Mouse (Mus musculus) G1E (cell line): ENCODE measurements around the gene Spint2. TPM values are rescaled to one million over a fixed set of nuclear protein-coding genes. Genes with fewer than 3 reads are reported as not detected.

Experiments
- ATAC-seq: 2 replicates; pipeline ENCODE4 v1.8.0; 2016; ENCODE audit warnings: mild to moderate bottlenecking; ENCODE audit not compliant: insufficient number of reproducible peaks, poor library complexity, low FRiP score, severe bottlenecking; ENCODE audit errors: extremely low read depth
- DNase-seq: peaks from one replicate; pipeline ENCODE4 v3.0.0; 2012; ENCODE audit warnings: low spot score
- H3K27me3 ChIP-seq: 2 replicates; pipeline ENCODE4 v1.6.1; 2012; ENCODE audit warnings: mild to moderate bottlenecking, low read length, inconsistent platforms; ENCODE audit not compliant: insufficient read depth
- H3K36me3 ChIP-seq: replicated peaks from 2 replicates; pipeline ENCODE3; 2012; ENCODE audit warnings: mild to moderate bottlenecking, inconsistent platforms
- H3K4me1 ChIP-seq: 2 replicates; pipeline ENCODE4 v1.6.1; 2012; ENCODE audit warnings: low read depth, low read length, inconsistent platforms, mixed read lengths; ENCODE audit not compliant: insufficient read depth
- H3K4me3 ChIP-seq: 2 replicates; pipeline ENCODE4 v1.5.1; 2012; ENCODE audit warnings: low read depth, mild to moderate bottlenecking, inconsistent platforms, low read length, moderate library complexity, mixed read lengths
- H3K9me3 ChIP-seq: replicated peaks from 2 replicates; pipeline ENCODE4 v1.6.1; 2012; ENCODE audit warnings: inconsistent platforms
- CTCF ChIP-seq: IDR thresholded peaks from 2 replicates; pipeline ENCODE4 v1.5.1; 2012; ENCODE audit warnings: low read depth, low read length, inconsistent platforms, mixed read lengths
- GATA1 ChIP-seq: IDR thresholded peaks from 2 replicates; pipeline ENCODE4 v1.6.1; 2012; ENCODE audit warnings: borderline replicate concordance, low read length, inconsistent platforms, mixed read lengths
- GATA2 ChIP-seq: IDR thresholded peaks from 2 replicates; pipeline ENCODE4 v1.6.1; 2012; ENCODE audit warnings: low read depth, low read length, inconsistent platforms, borderline replicate concordance
- POLR2AphosphoS5 ChIP-seq: IDR thresholded peaks from 2 replicates; pipeline ENCODE4 v1.6.1; 2012; ENCODE audit warnings: low read depth, low read length, inconsistent platforms; ENCODE audit not compliant: insufficient replicate concordance
- TAL1 ChIP-seq: conservative IDR thresholded peaks from 2 replicates; pipeline ENCODE4 v1.6.1; 2012; ENCODE audit warnings: low read depth, low read length, inconsistent platforms, mixed read lengths
- polyA plus RNA-seq: library from polyadenylated mRNA; stranded (reverse); fragments of >175 nt; gene quantifications from 2 replicates; pipeline ENCODE4 v1.2.3, GENCODE M21; 2012
- total RNA-seq, 2 experiments: library from RNA; stranded (forward) in 1 of 2; stranded (reverse) in 1 of 2; fragments of 200-1000 nt in 1 of 2; fragments of >200 nt in 1 of 2; fragmentation: Nextera tagmentation in 1 of 2; gene quantifications; 2 replicates each; pipeline ENCODE4 v1.2.3; 2014 to 2017

The Spint2 gene
- total and polyA plus RNA-seq, 3 experiments = 21.4 to 102 (median 24.4) TPM

DNA sequence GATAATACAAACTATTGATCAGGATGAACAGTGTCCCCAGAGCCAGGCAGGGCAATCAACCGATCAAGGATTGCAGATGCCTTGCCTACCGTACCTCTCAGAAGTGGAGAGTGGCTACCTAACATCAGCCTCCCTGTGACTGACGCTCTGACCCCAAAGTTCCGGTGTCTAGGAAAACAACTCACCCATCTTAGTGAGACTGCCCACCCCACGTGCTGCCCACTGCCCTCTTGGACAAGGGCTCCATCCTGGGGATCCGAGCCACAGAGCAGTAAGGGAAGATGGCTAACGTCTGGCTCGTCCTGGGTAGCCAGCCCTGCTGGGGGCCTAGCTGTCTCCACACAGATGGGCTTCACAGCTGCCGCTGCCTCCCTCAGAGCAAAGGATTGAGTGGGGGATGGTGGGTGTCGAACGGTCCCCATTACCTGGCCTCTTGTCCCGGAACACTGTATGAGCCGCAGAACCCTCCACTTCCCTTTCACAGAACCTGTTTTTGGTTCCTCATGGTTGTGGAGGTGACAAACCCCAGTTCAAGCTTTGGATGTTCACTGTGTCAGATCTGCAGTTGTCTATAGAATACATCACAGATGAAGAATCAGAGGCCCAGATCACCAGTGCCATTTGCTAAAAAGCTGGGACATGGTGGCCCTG is 12.5 kb upstream of the Spint2 start:
- no peaks in the 10 kb centered on the region for H3K36me3 ChIP-seq
- ATAC-seq = no peak
- DNase-seq = no peak
- TF ChIP-seq GATA1 (no peak), CTCF (no peak), TAL1 (no peak), POLR2AphosphoS5 (no peak), GATA2 (no peak)
- H3K4me3 ChIP-seq = no peak overlapping the region
- H3K9me3 ChIP-seq = no peaks in the 10 kb centered on the region
- H3K27me3 ChIP-seq = peaks cover 42% of the 10 kb centered on the region
- peaks cover 30% of the 10 kb centered on the region for H3K4me1 ChIP-seq

DNA sequence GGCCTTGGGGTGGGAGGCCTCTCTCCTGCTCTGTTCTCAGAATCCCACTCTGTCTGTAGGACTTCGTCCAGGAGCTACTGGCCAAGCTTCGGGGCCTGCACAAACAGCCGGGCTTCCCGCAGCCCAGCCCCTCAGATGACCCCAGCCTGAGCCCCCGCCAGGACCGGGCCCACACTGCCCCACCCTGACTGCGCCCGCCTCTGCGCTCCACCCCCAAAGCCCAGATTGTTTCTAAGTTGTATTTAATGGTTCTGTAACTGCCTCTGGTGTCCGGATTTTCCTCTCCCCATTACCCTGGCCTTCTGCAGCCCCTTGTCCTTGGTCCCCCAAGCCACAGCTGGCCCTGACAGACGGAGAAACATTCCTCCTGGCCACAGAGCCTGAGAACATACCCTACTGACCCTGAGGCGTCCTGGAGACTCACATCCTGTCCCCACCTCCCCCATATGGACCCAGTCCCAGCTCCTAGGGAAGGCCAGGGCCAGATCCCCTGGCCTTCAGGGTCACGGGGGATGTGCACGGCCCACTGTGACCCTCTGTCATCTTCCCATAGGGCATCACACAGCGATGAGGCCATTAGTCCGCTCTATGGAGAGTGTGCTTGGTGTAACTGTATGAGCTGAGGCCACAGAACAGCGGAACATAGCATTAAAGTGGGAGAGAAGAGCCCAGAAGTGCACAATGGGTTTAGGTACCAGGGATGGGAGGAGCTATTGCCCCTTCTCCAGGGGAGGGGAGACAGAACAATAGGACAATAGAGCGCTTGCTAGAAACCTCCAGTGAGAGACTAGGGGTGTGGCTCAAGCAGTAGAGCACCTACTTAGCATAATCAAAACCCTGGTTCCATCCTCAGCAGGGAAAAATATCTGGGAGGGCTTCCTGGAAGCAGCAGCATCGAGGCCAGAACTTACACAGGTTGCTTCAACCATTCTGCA is 11.7 kb upstream of the Spint2 start:
- TF ChIP-seq GATA1 (no peak), CTCF (no peak), TAL1 (no peak), GATA2 (no peak), POLR2AphosphoS5 (no peak)
- no peak overlapping the region for H3K4me3 ChIP-seq
- peaks cover 38% of the 10 kb centered on the region for H3K4me1 ChIP-seq
- DNase-seq = no peak
- no peaks in the 10 kb centered on the region for H3K9me3 ChIP-seq
- peaks cover 40% of the 10 kb centered on the region for H3K27me3 ChIP-seq
- no peaks in the 10 kb centered on the region for H3K36me3 ChIP-seq
- ATAC-seq = no peak

- peaks cover 39% of the 10 kb centered on the region for H3K4me1 ChIP-seq
- no peak for ATAC-seq
- no peaks in the 10 kb centered on the region for H3K36me3 ChIP-seq
- H3K9me3 ChIP-seq = no peaks in the 10 kb centered on the region
- peaks cover 43% of the 10 kb centered on the region for H3K27me3 ChIP-seq
- no peak for DNase-seq
- TF ChIP-seq GATA1 = no peak
- TF ChIP-seq TAL1 = no peak
- TF ChIP-seq POLR2AphosphoS5 = no peak
- no peak for TF ChIP-seq GATA2
- no peak for TF ChIP-seq CTCF
- no peak overlapping the region for H3K4me3 ChIP-seq
Measured at GRCm38 (mm10) chr7:29292458-29293098, 10.9 kb upstream of the Spint2 start.

GRCm38 (mm10) chr7:29291616-29292457 is 10.1 kb upstream of the Spint2 start:
- TF ChIP-seq GATA2 = no peak
- TF ChIP-seq CTCF = no peak
- no peak for TF ChIP-seq POLR2AphosphoS5
- TF ChIP-seq GATA1 = no peak
- no peak for TF ChIP-seq TAL1
- ATAC-seq (no peak), DNase-seq (no peak)
- peaks cover 43% of the 10 kb centered on the region for H3K4me1 ChIP-seq
- H3K36me3 ChIP-seq = no peaks in the 10 kb centered on the region
- no peak overlapping the region for H3K4me3 ChIP-seq
- H3K27me3 ChIP-seq = peaks cover 50% of the 10 kb centered on the region
- no peaks in the 10 kb centered on the region for H3K9me3 ChIP-seq

GRCm38 (mm10) chr7:29290691-29291485 is 9.2 kb upstream of the Spint2 start:
- no peak for ATAC-seq
- no peaks in the 10 kb centered on the region for H3K9me3 ChIP-seq
- H3K36me3 ChIP-seq = no peaks in the 10 kb centered on the region
- no peak for DNase-seq
- TF ChIP-seq GATA2 (no peak), TAL1 (no peak), CTCF (no peak), POLR2AphosphoS5 (no peak), GATA1 (no peak)
- no peak overlapping the region for H3K4me3 ChIP-seq
- H3K27me3 ChIP-seq = peaks cover 45% of the 10 kb centered on the region
- H3K4me1 ChIP-seq = peaks cover 41% of the 10 kb centered on the region
